Mouse (Mus musculus): ENCODE data around the gene Lrig1. TPM values are rescaled to one million over a fixed set of nuclear protein-coding genes. Genes with fewer than 3 reads are reported as not detected.

Lrig1 gene
- polyA plus RNA-seq, 1 experiment = not detected

DNA sequence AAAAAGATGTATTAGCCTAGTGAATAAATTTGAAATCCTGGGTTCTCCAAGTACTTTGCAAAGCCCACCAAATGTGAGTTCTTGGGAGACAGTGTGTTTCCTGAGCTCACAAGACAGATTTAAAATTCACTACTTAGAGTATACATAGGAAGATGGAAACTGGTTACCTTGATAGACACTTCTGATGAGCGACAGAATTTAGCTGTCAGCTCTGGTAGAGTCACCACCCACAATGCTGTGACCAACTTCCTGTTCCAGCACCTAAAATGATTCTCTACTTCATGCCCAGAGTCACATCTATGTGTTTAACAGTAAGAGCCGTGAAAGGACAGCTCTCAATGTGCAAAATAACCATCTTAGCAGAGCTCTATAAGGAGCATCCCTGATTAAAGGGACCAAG lies 27.5 kb downstream of the Lrig1 start:
- TF ChIP-seq POLR2A (IDR thresholded peaks at IDR 0.05; ENCODE audit: insufficient read depth, low read depth, low read length) (no peak), CTCF (IDR thresholded peaks at IDR 0.05; ENCODE audit: insufficient read depth, low read depth, low read length) (no peak)
- Histone ChIP-seq H3K4me1 (ENCODE audit: control insufficient read depth, insufficient read depth, low read length) (peaks cover 13% of the 10 kb centered on the region), H3K4me3 (ENCODE audit: insufficient read depth, low read depth, low read length) (no peak overlapping the region), H3K27ac (ENCODE audit: insufficient read depth, low read depth, low read length) (no peak overlapping the region)
- WGBS = 87% methylated on average over 2 of the region's 2 CpGs

DNA sequence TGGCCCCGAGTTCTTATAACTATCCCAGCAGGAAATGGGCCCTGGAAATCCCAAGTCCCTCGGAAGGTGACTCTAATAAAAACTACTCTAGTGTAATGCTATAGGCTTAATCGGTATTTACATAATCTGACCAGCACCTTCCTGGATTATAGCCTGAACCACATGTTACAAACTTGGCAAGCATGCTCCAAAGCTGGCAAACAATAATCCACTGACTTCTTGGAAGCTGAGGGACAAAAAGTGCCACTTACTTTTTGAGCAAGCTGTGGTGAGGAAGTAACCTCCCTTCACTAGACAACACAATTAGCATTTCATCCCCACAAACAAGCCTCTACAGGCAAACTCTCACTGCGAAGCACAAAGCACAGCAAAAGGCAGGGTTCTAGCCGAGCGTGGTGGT lies 30.6 kb downstream of the Lrig1 start:
- peaks cover 10% of the 10 kb centered on the region; the same call in 1 of the 2 replicates for H3K4me1 ChIP-seq (ENCODE audit: control insufficient read depth, insufficient read depth, low read length)
- 79% methylated on average over 6 of the region's 6 CpGs for WGBS
- no peak overlapping the region for H3K27ac ChIP-seq (ENCODE audit: insufficient read depth, low read depth, low read length)
- TF ChIP-seq POLR2A (IDR thresholded peaks at IDR 0.05; ENCODE audit: insufficient read depth, low read depth, low read length) (no peak), CTCF (IDR thresholded peaks at IDR 0.05; ENCODE audit: insufficient read depth, low read depth, low read length) (no peak)
- no peak overlapping the region for H3K4me3 ChIP-seq (ENCODE audit: insufficient read depth, low read depth, low read length)

DNA sequence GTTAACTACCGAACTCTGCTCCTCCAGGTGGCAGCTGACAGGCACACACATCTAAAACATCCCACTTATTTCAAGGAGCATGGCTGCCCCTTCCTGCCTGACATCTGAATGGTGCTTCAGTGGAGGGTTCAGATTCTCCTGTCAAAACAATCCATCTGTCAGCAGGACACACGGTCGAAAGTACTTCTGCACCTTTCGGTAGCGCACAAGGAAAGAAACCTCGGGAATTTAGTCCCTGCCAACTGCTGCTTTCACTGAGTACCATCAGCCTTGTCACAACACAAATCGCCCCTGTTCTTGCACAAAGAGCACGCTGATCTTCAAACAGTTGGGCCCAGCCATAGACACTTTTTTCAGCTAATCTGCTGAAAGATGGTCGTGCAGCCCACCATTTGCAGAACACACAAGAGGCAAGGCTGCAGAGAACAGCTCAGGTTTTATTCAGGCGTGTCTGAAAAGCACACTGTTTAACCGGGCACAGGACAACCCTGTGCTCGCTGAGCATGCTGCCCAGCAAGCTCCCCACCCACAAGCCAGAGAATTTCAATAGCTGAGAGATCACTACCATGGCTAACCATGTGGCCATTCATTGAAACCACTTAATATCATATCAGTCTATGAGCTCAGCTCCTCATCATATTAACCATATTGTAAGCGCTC lies 31.6 kb downstream of the Lrig1 start:
- 64% methylated on average over 13 of the region's 13 CpGs for WGBS
- no peak for TF ChIP-seq CTCF (IDR thresholded peaks at IDR 0.05; ENCODE audit: insufficient read depth, low read depth, low read length)
- no peak for TF ChIP-seq POLR2A (IDR thresholded peaks at IDR 0.05; ENCODE audit: insufficient read depth, low read depth, low read length)

DNA sequence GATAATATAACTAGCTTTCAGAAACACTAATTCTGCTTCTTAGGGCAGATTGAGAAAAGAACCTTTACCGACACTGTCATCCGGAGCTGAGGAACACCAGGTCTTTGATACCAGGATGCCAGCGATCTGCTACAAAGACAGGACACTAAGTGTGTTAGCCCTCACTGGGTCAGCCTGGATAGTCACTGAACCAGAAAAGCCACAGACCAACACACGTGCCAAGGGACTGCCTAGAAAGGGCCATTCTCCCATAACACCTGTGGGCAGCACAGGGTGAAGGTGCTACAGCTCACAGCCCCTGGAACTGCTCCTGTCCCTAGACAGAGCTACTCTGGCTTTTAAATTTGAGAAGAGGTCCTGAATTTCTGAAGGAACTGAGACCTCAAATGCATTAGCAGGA lies 32.8 kb downstream of the Lrig1 start:
- no peak for TF ChIP-seq CTCF (IDR thresholded peaks at IDR 0.05; ENCODE audit: insufficient read depth, low read depth, low read length)
- TF ChIP-seq POLR2A (IDR thresholded peaks at IDR 0.05; ENCODE audit: insufficient read depth, low read depth, low read length) = no peak
- H3K27ac ChIP-seq (ENCODE audit: insufficient read depth, low read depth, low read length) = no peak overlapping the region
- 79% methylated on average over 4 of the region's 4 CpGs for WGBS
- no peak overlapping the region for H3K4me3 ChIP-seq (ENCODE audit: insufficient read depth, low read depth, low read length)
- peaks cover 10% of the 10 kb centered on the region; the same call in 1 of the 2 replicates for H3K4me1 ChIP-seq (ENCODE audit: control insufficient read depth, insufficient read depth, low read length)

More for the DNA sequence above, 31.6 kb downstream of the Lrig1 start:
- H3K4me3 ChIP-seq (ENCODE audit: insufficient read depth, low read depth, low read length) = no peak overlapping the region
- peaks cover 10% of the 10 kb centered on the region; the same call in 1 of the 2 replicates for H3K4me1 ChIP-seq (ENCODE audit: control insufficient read depth, insufficient read depth, low read length)
- H3K27ac ChIP-seq (ENCODE audit: insufficient read depth, low read depth, low read length) = no peak overlapping the region

DNA sequence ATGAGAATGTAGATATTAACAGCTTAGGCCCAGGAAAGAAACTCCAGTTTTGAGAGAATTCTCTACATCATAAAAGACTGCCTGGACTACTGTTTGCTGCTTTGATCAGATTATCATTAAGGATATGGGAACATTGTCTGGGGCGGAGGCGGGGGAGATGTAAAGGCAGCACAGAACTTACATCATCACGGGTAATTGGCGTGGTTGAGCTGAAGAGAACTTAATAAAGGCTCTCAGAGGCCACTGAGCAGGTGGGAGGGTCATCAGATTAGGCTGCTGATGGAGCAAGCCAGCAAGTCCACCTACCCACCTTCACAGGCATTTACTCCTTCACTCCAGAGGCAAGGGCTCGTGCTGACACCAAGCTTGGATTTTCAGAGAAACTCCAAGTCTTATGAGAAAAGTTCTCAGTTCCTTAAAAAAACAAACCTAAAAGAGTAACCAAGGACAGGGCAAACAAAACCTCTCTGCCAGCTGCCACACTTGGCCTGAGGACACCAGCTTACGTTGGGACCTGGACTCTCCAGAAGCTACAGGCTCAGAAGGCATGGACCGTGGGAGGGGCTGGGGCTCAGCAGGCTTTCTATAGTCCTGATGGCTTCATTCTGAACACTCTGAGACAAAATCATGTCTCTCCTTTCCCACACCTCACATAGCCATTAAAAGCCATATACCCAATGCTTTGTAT lies 33.4 kb downstream of the Lrig1 start:
- no peak overlapping the region for H3K4me3 ChIP-seq (ENCODE audit: insufficient read depth, low read depth, low read length)
- no peak for TF ChIP-seq CTCF (IDR thresholded peaks at IDR 0.05; ENCODE audit: insufficient read depth, low read depth, low read length)
- no peak for TF ChIP-seq POLR2A (IDR thresholded peaks at IDR 0.05; ENCODE audit: insufficient read depth, low read depth, low read length)
- 79% methylated on average over 7 of the region's 7 CpGs for WGBS
- no peak overlapping the region for H3K27ac ChIP-seq (ENCODE audit: insufficient read depth, low read depth, low read length)
- peaks cover 10% of the 10 kb centered on the region; the same call in 1 of the 2 replicates for H3K4me1 ChIP-seq (ENCODE audit: control insufficient read depth, insufficient read depth, low read length)

DNA sequence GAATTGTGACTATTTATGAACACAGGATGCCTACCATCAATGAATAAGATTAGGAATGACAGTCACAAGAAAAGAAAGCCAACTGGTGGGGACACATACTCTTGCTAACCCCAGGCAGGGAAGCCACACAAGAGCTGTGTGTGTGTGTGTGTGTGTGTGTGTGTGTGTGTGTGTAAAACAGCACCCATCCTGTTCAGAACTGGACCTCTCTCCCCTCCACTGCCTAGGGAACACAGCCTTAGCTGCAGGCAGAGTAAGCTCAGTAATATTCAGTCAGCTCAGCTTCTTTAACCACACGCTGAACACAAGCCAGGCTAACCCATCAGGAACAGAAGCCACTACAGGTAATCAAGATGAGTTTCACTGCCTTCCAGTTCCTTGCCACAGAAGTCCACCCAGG lies 34.3 kb downstream of the Lrig1 start:
- TF ChIP-seq POLR2A (IDR thresholded peaks at IDR 0.05; ENCODE audit: insufficient read depth, low read depth, low read length) (no peak), CTCF (IDR thresholded peaks at IDR 0.05; ENCODE audit: insufficient read depth, low read depth, low read length) (no peak)
- WGBS = 83% methylated on average over 1 of the region's 1 CpGs

DNA sequence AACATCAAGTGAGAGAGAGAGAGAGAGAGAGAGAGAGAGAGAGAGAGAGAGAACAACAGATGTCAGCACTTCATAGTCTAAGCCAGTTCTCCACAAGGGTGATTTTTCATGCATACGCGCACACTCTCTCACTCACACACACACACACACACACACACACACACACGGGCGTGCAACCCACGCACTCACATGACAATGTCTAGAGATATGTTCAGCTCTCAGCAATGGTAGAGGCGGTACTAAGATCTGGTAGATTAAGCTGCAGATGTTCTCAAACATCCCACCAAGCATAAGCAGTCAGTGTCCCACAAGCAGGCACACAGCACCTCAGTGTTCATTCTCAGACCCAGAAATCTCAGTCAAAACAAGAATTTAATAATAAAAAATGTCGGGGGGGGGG lies 34.7 kb downstream of the Lrig1 start:
- Histone ChIP-seq H3K27ac (ENCODE audit: insufficient read depth, low read depth, low read length) (no peak overlapping the region), H3K4me3 (ENCODE audit: insufficient read depth, low read depth, low read length) (no peak overlapping the region), H3K4me1 (ENCODE audit: control insufficient read depth, insufficient read depth, low read length) (peaks cover 10% of the 10 kb centered on the region; the same call in 1 of the 2 replicates)
- TF ChIP-seq CTCF (IDR thresholded peaks at IDR 0.05; ENCODE audit: insufficient read depth, low read depth, low read length) (no peak), POLR2A (IDR thresholded peaks at IDR 0.05; ENCODE audit: insufficient read depth, low read depth, low read length) (no peak)
- whole genome bisulfite sequencing = 68% methylated on average over 7 of the region's 7 CpGs

More for the DNA sequence above, 34.3 kb downstream of the Lrig1 start:
- peaks cover 10% of the 10 kb centered on the region; the same call in 1 of the 2 replicates for H3K4me1 ChIP-seq (ENCODE audit: control insufficient read depth, insufficient read depth, low read length)
- H3K27ac ChIP-seq (ENCODE audit: insufficient read depth, low read depth, low read length) = no peak overlapping the region
- H3K4me3 ChIP-seq (ENCODE audit: insufficient read depth, low read depth, low read length) = no peak overlapping the region

DNA sequence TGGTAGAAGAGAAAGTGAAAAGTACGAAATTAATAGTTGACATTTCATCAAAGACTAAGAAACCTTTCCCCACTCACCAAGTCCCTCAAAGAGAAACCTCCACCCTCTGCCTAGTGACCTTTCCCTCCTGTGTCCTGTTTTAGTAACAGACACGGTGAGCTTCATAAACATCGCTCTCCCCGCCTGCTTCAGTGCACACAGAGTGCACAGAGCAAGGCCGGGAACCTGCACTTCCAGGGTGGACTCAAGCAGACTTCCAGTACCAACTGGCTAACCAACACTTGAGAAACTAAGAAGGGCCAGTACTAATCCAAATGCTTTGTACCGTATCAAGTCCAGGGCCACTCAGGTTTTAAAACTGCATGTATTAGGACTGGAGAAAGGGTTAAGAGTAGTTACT lies 36.0 kb downstream of the Lrig1 start:
- TF ChIP-seq CTCF (IDR thresholded peaks at IDR 0.05; ENCODE audit: insufficient read depth, low read depth, low read length) = no peak
- TF ChIP-seq POLR2A (IDR thresholded peaks at IDR 0.05; ENCODE audit: insufficient read depth, low read depth, low read length) = no peak
- Histone ChIP-seq H3K4me1 (ENCODE audit: control insufficient read depth, insufficient read depth, low read length) (peaks cover 11% of the 10 kb centered on the region; the same call in 1 of the 2 replicates), H3K27ac (ENCODE audit: insufficient read depth, low read depth, low read length) (no peak overlapping the region), H3K4me3 (ENCODE audit: insufficient read depth, low read depth, low read length) (no peak overlapping the region)
- 85% methylated on average over 6 of the region's 6 CpGs for WGBS

DNA sequence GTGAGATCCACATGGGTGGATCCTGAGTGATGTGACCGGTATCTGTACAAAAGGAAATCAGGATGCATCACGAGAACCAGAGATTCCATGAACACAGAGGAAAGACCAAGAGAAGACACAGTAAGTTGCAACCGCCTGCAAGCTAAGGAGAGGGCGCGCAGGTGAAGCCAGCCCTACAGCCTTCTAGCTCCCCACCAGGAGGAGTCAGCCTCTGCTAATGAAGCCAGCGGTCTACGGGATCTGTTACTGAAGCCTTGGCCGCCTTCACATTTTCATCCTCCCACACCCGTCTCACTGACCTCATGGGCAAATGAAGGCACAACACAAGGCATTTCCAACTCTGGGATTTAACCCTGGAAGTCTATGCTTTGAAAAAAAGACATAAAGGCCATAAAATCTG lies 38.0 kb downstream of the Lrig1 start:
- WGBS = 89% methylated on average over 9 of the region's 9 CpGs
- no peak overlapping the region for H3K27ac ChIP-seq (ENCODE audit: insufficient read depth, low read depth, low read length)
- no peak for TF ChIP-seq CTCF (IDR thresholded peaks at IDR 0.05; ENCODE audit: insufficient read depth, low read depth, low read length)
- TF ChIP-seq POLR2A (IDR thresholded peaks at IDR 0.05; ENCODE audit: insufficient read depth, low read depth, low read length) = no peak
- H3K4me1 ChIP-seq (ENCODE audit: control insufficient read depth, insufficient read depth, low read length) = peaks cover 12% of the 10 kb centered on the region
- no peak overlapping the region for H3K4me3 ChIP-seq (ENCODE audit: insufficient read depth, low read depth, low read length)
